Mouse (Mus musculus) intestine, postnatal 0 days (tissue): Measurements from ENCODE around the gene Fh1. TPM values are rescaled to one million over a fixed set of nuclear protein-coding genes. Genes with fewer than 3 reads are reported as not detected.

Experiments used
- ATAC-seq: fragments of 200-750 bp; cut with Nextera tagmentation; 2 replicates; pipeline ENCODE4 v1.8.0; 2017; ENCODE audit warnings: mild to moderate bottlenecking, moderate TSS enrichment, moderate library complexity
- H3K27ac ChIP-seq: fragments of 300-500 bp; sonication (generic); 2 replicates; pipeline ENCODE4 v1.5.1; 2014; ENCODE audit warnings: mild to moderate bottlenecking, low read depth, low read length, moderate library complexity
- H3K27me3 ChIP-seq: fragments of 300-500 bp; sonication (generic); replicated peaks from 2 replicates; pipeline ENCODE4 v1.6.1; 2014; ENCODE audit warnings: low read length, mixed read lengths; ENCODE audit not compliant: control insufficient read depth, insufficient read depth
- H3K36me3 ChIP-seq: fragments of 300-500 bp; sonication (generic); 2 replicates; pipeline ENCODE4 v1.6.1; 2014; ENCODE audit warnings: mild to moderate bottlenecking, moderate library complexity; ENCODE audit not compliant: control insufficient read depth, insufficient read depth
- H3K4me1 ChIP-seq: fragments of 300-500 bp; sonication (generic); replicated peaks from 2 replicates; pipeline ENCODE4 v1.6.1; 2014; ENCODE audit warnings: antibody characterized with exemption, low read length, mixed read lengths; ENCODE audit not compliant: control insufficient read depth, insufficient read depth
- H3K4me2 ChIP-seq: fragments of 300-500 bp; sonication (generic); replicated peaks from 2 replicates; pipeline ENCODE4 v1.6.1; 2014; ENCODE audit warnings: low read depth, mild to moderate bottlenecking, moderate library complexity
- H3K4me3 ChIP-seq: fragments of 300-500 bp; sonication (generic); 2 replicates; pipeline ENCODE4 v1.5.1; 2014; ENCODE audit warnings: low read depth, low read length
- H3K9ac ChIP-seq: fragments of 300-500 bp; sonication (generic); 2 replicates; pipeline ENCODE4 v1.6.1; 2014; ENCODE audit warnings: mild to moderate bottlenecking, low read depth, low read length
- H3K9me3 ChIP-seq: fragments of 300-500 bp; sonication (generic); 2 replicates; pipeline ENCODE4 v1.6.1; 2016; ENCODE audit warnings: mixed run types; ENCODE audit not compliant: control insufficient read depth
- CTCF ChIP-seq: sonication (generic); IDR thresholded peaks from 2 replicates; pipeline ENCODE4 v1.5.1; 2016; ENCODE audit warnings: low read depth, mild to moderate bottlenecking, control low read depth, antibody characterized with exemption, moderate library complexity
- WGBS: fragments of 180-500 bp; shearing (Covaris S2); extraction: QIAGEN DNeasy Blood & Tissue Kit; methylation state at CpG from one replicate; pipeline ENCODE4 v1.1.7; 2014; 5-methylcytosine and 5-hydroxymethylcytosine counted together
- polyA plus RNA-seq: library from polyadenylated mRNA; unstranded; fragments of >200 nt; fragmentation: Nextera tagmentation; extraction: Ambion mirVana; gene quantifications from 2 replicates; pipeline ENCODE4 v1.2.1, GENCODE M21; 2015

Gene Fh1
- polyA plus RNA-seq, 1 experiment from 2014 or later = 112 TPM

- peak overlapping the region; percentile 88 for H3K27ac ChIP-seq
- H3K4me3 ChIP-seq = peak overlapping the region; percentile 68
- peak; percentile 65 for ATAC-seq
- H3K4me1 ChIP-seq = peaks cover 3% of the 10 kb centered on the region
- 86% methylated on average over 1 of the region's 1 CpGs for WGBS
- peak; percentile 81 for TF ChIP-seq CTCF
- peak overlapping the region; percentile 73 for H3K4me2 ChIP-seq
- H3K36me3 ChIP-seq = no peaks in the 10 kb centered on the region
- H3K9ac ChIP-seq = 0 out of 2 replicates have a peak overlapping the region, but pooled peaks have one; percentile 37
- no peaks in the 10 kb centered on the region for H3K27me3 ChIP-seq
- no peaks in the 10 kb centered on the region for H3K9me3 ChIP-seq
These were observed 706 bp upstream of the Fh1 start for GRCm38 (mm10) chr1:175625990-175626692.

DNA sequence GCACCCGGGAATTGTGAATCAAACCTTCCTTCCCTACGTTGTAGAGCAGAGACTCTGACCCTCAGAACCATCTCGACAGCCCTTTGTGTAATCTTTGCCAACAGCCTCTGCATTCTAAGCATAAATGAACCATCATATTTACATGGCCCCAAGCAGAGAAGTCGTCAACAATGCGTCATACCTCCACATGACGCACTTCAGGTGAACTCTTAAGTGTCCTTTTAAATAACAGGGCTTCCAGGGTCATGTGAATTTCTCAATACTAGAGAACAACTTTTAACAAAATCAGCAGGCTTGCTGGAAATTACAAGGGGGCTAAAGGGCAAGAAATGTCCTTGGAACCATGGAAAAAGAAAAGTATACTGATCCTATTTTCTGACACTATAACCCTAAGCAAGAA lies 1.8 kb downstream of the Fh1 start:
- H3K36me3 ChIP-seq = peaks cover 15% of the 10 kb centered on the region
- H3K27me3 ChIP-seq = no peaks in the 10 kb centered on the region
- no peak overlapping the region for H3K27ac ChIP-seq
- peaks cover 3% of the 10 kb centered on the region for H3K4me1 ChIP-seq
- no peak for ATAC-seq
- no peak overlapping the region for H3K9ac ChIP-seq
- no peak overlapping the region for H3K4me2 ChIP-seq
- no peaks in the 10 kb centered on the region for H3K9me3 ChIP-seq
- TF ChIP-seq CTCF = no peak
- 53% methylated on average over 6 of the region's 6 CpGs for WGBS
- no peak overlapping the region for H3K4me3 ChIP-seq

DNA sequence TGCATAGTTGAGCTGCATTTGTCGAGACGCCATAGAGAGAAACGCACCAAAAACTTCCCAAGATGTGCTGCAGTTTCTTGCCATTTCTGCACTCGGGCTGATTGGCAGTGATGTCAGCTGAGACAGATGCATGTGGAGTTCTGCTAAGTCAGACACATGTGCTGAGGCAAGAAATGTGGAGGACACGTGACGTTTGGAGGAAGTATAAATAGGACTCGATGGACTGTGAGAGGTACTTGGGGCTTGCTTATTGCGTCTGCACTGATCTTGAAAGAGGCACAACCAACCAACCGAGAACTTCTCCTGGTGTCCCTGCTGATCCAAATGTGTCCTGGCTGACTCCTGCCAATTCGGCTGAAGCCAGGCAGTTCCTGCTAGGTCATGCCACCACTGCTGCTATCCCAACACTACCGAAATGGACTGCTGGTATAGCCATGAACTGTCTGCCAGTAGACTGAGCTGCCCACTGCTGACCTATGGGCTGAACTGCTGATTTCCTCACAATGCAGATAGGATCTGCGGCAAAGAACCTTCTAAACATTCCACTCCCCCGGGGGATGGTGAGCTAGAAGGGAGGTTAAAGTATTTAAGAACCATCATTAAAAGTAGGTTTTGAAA lies 5.5 kb downstream of the Fh1 start, which contains the start of gene Kmo:
TSS of gene Kmo (plus strand) at position 568 of the 618 bp plus-strand sequence.
- peaks cover 44% of the 10 kb centered on the region for H3K36me3 ChIP-seq
- ATAC-seq = no peak
- peaks cover 3% of the 10 kb centered on the region; the same call in 1 of the 2 replicates for H3K4me1 ChIP-seq
- H3K27ac ChIP-seq = no peak within 1 kb of the TSS
- 90% methylated on average over 13 of the region's 13 CpGs for WGBS
- no peak within 1 kb of the TSS for H3K4me3 ChIP-seq
- H3K9me3 ChIP-seq = no peaks in the 10 kb centered on the region
- no peak within 1 kb of the TSS for H3K9ac ChIP-seq
- no peaks in the 10 kb centered on the region for H3K27me3 ChIP-seq
- H3K4me2 ChIP-seq = no peak within 1 kb of the TSS
- TF ChIP-seq CTCF = no peak

DNA sequence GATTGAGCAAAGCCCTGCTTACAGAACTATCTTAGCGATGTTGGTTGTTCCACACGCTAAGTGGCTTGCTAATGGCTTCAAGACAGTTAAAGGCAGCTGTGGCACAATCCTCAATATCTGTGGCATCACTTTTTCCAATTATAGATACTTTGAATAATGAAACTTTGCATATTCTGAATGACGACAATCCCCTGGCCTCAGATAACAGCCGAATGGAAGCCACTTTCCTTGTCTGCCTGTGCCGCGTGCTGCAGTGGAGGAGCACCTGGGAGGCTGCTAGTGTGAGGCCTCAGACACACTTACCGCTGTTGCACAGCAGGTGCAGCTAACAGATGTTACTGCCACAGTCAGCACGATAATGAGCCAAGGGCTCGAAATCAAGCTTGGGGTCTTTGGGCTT lies 10.4 kb downstream of the Fh1 start:
- H3K27me3 ChIP-seq = no peaks in the 10 kb centered on the region
- H3K9me3 ChIP-seq = no peaks in the 10 kb centered on the region
- H3K4me2 ChIP-seq = no peak overlapping the region
- H3K36me3 ChIP-seq = peaks cover 84% of the 10 kb centered on the region
- no peak overlapping the region for H3K27ac ChIP-seq
- TF ChIP-seq CTCF = no peak
- no peaks in the 10 kb centered on the region for H3K4me1 ChIP-seq
- H3K9ac ChIP-seq = no peak overlapping the region
- WGBS = 94% methylated on average over 9 of the region's 9 CpGs
- ATAC-seq = no peak
- no peak overlapping the region for H3K4me3 ChIP-seq

GRCm38 (mm10) chr1:175608708-175609107 lies 16.7 kb downstream of the Fh1 start:
- H3K4me3 ChIP-seq = no peak overlapping the region
- H3K27ac ChIP-seq = no peak overlapping the region
- no peak for ATAC-seq
- 88% methylated on average over 3 of the region's 3 CpGs for WGBS
- H3K4me2 ChIP-seq = no peak overlapping the region
- H3K9me3 ChIP-seq = no peaks in the 10 kb centered on the region
- no peaks in the 10 kb centered on the region for H3K27me3 ChIP-seq
- no peak overlapping the region for H3K9ac ChIP-seq
- no peak for TF ChIP-seq CTCF
- H3K36me3 ChIP-seq = peaks cover 76% of the 10 kb centered on the region
- no peaks in the 10 kb centered on the region for H3K4me1 ChIP-seq

GRCm38 (mm10) chr1:175607838-175608585 lies 17.4 kb downstream of the Fh1 start:
- ATAC-seq = no peak
- H3K9me3 ChIP-seq = no peaks in the 10 kb centered on the region
- H3K4me2 ChIP-seq = no peak overlapping the region
- H3K36me3 ChIP-seq = peaks cover 74% of the 10 kb centered on the region
- 0 out of 2 replicates have a peak, but pooled peaks have one; percentile 4 for TF ChIP-seq CTCF
- H3K9ac ChIP-seq = no peak overlapping the region
- H3K27me3 ChIP-seq = no peaks in the 10 kb centered on the region
- no peak overlapping the region for H3K4me3 ChIP-seq
- no peak overlapping the region; the same call in 1 of the 2 replicates for H3K27ac ChIP-seq
- 64% methylated on average over 18 of the region's 18 CpGs for WGBS
- H3K4me1 ChIP-seq = no peaks in the 10 kb centered on the region
